Mouse (Mus musculus) right cerebral cortex, postnatal 10 days (tissue): ENCODE results near the gene Tmub2.
A peak's percentile ranks its signal among the peaks of the same experiment; 100 is the strongest.

ENCODE experiments used
- DNase-seq, 2 experiments: peaks; one replicate each; pipeline ENCODE4 v3.0.0; 2021; ENCODE audit warnings: low spot score in 2 of 2

Tmub2 gene

GRCm38 (mm10) chr11:102329518-102329917 is 44.8 kb downstream of the Tmub2 start:
- no peak for DNase-seq

GRCm38 (mm10) chr11:102330039-102330438 is 45.3 kb downstream of the Tmub2 start:
- DNase-seq, result no peak

GRCm38 (mm10) chr11:102331806-102332205 is 47.1 kb downstream of the Tmub2 start:
- no peak for DNase-seq

GRCm38 (mm10) chr11:102333061-102333460 is 48.3 kb downstream of the Tmub2 start:
- no peak for DNase-seq

GRCm38 (mm10) chr11:102334010-102334409 is 49.3 kb downstream of the Tmub2 start:
- DNase-seq, result no peak

- DNase-seq, result no peak
Measured at GRCm38 (mm10) chr11:102334973-102335700, 50.4 kb downstream of the Tmub2 start.

- no peak for DNase-seq
Measured at GRCm38 (mm10) chr11:102336191-102336590, 51.5 kb downstream of the Tmub2 start.

- DNase-seq, result no peak
Measured at GRCm38 (mm10) chr11:102337921-102338320, 53.2 kb downstream of the Tmub2 start.

GRCm38 (mm10) chr11:102338561-102338960 is 53.8 kb downstream of the Tmub2 start:
- DNase-seq, result peak; percentile 61 to 70
